Mouse (Mus musculus) liver, embryonic 15.5 days (tissue): ENCODE results near the gene Tubal3. TPM values are rescaled to one million over a fixed set of nuclear protein-coding genes. Genes with fewer than 3 reads are reported as not detected.
A peak's percentile ranks its signal among the peaks of the same experiment; 100 is the strongest.

Experiments used
- ATAC-seq: fragments of 200-750 bp; cut with Nextera tagmentation; 2 replicates; pipeline ENCODE4 v1.8.0; 2017; ENCODE audit warnings: moderate number of reproducible peaks, mild to moderate bottlenecking, moderate library complexity; ENCODE audit not compliant: insufficient read depth
- H3K27ac ChIP-seq: fragments of 300-500 bp; sonication (generic); replicated peaks from 2 replicates; pipeline ENCODE4 v1.5.1; 2015; ENCODE audit warnings: mild to moderate bottlenecking, inconsistent platforms
- H3K27me3 ChIP-seq: fragments of 300-500 bp; sonication (generic); 2 replicates; pipeline ENCODE4 v1.6.1; 2015; ENCODE audit warnings: mild to moderate bottlenecking, inconsistent platforms
- H3K36me3 ChIP-seq: fragments of 300-500 bp; sonication (generic); replicated peaks from 2 replicates; pipeline ENCODE4 v1.6.1; 2015; ENCODE audit warnings: moderate library complexity, mild to moderate bottlenecking, inconsistent platforms
- H3K4me1 ChIP-seq: fragments of 300-500 bp; sonication (generic); replicated peaks from 2 replicates; pipeline ENCODE4 v1.6.1; 2015; ENCODE audit warnings: inconsistent platforms
- H3K4me2 ChIP-seq: fragments of 300-500 bp; sonication (generic); 2 replicates; pipeline ENCODE4 v1.6.1; 2015; ENCODE audit warnings: moderate library complexity, mild to moderate bottlenecking, inconsistent platforms
- H3K4me3 ChIP-seq: fragments of 300-500 bp; sonication (generic); replicated peaks from 2 replicates; pipeline ENCODE4 v1.5.1; 2015; ENCODE audit warnings: mild to moderate bottlenecking, inconsistent platforms
- H3K9ac ChIP-seq: fragments of 300-500 bp; sonication (generic); 2 replicates; pipeline ENCODE4 v1.6.1; 2015; ENCODE audit warnings: moderate library complexity, mild to moderate bottlenecking, inconsistent platforms
- H3K9me3 ChIP-seq: fragments of 300-500 bp; sonication (generic); replicated peaks from 2 replicates; pipeline ENCODE4 v1.6.1; 2016; ENCODE audit warnings: inconsistent platforms
- WGBS: fragments of 180-500 bp; shearing (Covaris S2); methylation state at CpG from one replicate; pipeline ENCODE4 v1.1.7; 2015; ENCODE audit warnings: mixed read lengths; ENCODE audit not compliant: insufficient replicate concordance; 5-methylcytosine and 5-hydroxymethylcytosine counted together
- polyA plus RNA-seq: library from polyadenylated mRNA; unstranded; fragments of >200 nt; fragmentation: Nextera tagmentation; extraction: Ambion mirVana; gene quantifications from 2 replicates; pipeline ENCODE4 v1.2.1, GENCODE M21; 2015

The Tubal3 gene
- polyA plus RNA-seq: 0.06 TPM in 1 of 2 replicates, not detected in the other

GRCm38 (mm10) chr13:3917571-3918311, at the start of gene Tubal3, which contains the start of gene Net1:
TSS of gene Tubal3 (plus strand) at chr13:3918274.
TSS of gene Net1 (minus strand) at chr13:3918220.
- Histone ChIP-seq H3K27me3 (peaks cover 3% of the 10 kb centered on the region; the same call in 1 of the 2 replicates), H3K4me1 (peaks cover 19% of the 10 kb centered on the region), H3K36me3 (peaks cover 19% of the 10 kb centered on the region), H3K9ac (peak within 1 kb of the TSS; percentile 94), H3K27ac (peak within 1 kb of the TSS; percentile 75), H3K4me2 (peak within 1 kb of the TSS; percentile 63), H3K9me3 (no peaks in the 10 kb centered on the region), H3K4me3 (peak within 1 kb of the TSS; percentile 88)
- WGBS: under 1% methylated on average over 52 of the region's 52 CpGs
- peak; percentile 92 for ATAC-seq

DNA sequence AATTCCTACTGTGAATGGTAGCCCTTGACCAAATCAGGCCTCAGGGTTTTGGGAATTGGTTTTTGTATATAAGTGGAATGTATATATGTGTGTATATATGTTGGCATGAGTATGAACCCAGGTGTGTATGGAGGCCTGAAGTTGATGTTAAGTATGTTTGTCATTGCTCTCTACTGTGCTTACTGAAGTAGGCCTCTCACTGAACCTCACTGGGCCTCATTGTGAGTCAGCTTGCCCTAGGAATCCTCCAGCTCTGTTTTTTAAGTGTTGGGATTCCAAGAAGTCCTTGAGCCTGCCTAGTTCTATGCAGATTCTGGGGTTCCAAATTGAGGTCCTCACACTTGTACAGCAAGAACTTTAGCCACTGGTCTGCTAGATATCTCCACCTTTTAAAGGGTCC, 48.2 kb upstream of the Tubal3 start:
- Histone ChIP-seq H3K4me3 (no peak overlapping the region), H3K4me2 (no peak overlapping the region), H3K4me1 (peaks cover 81% of the 10 kb centered on the region), H3K9me3 (no peaks in the 10 kb centered on the region), H3K27me3 (no peaks in the 10 kb centered on the region), H3K36me3 (no peaks in the 10 kb centered on the region), H3K9ac (no peak overlapping the region), H3K27ac (peak overlapping the region; percentile 49)
- ATAC-seq: no peak

DNA sequence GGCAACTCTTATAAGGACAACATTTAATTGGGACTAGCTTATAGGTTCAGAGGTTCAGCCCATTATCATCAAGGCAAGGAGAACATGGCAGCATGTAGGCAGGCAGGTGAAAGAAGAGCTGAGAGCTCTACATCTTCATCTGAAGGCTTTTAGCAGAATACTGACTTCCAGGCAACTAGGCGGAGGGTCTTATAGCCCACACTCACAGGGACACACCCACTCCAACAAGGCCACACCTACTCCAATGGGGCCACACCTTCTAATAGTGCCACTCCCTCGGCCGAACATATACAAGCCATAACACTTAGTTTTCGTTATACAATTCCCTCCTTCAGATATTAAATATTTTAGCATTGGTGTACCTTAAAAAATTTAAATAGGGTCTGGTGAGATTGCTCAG, 45.2 kb upstream of the Tubal3 start:
- Histone ChIP-seq H3K4me1 (peaks cover 65% of the 10 kb centered on the region), H3K9me3 (no peaks in the 10 kb centered on the region), H3K4me2 (no peak overlapping the region), H3K27me3 (no peaks in the 10 kb centered on the region), H3K9ac (no peak overlapping the region), H3K36me3 (no peaks in the 10 kb centered on the region), H3K27ac (no peak overlapping the region), H3K4me3 (no peak overlapping the region)
- WGBS: 79% methylated on average over 4 of the region's 4 CpGs
- peak; percentile 43; the same call in 1 of the 2 replicates for ATAC-seq

DNA sequence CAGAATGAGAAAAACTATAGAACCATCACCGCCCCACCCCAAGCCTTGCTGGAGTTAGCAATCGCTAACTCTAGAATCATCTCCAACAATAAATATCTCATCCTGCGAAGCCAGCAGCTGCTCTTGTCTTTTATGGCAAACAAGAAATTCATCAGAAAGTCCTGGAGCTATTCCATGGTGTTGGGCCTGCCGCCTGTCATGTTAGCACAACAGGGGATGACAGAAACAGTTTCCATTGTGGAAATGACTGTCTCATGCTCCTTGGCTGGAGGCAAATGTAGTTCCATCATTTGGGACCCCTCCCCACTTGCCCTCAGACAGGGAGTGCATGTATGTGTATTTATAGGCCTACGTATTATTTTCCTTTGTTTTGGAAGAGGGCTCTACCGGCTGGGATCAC, 41.6 kb upstream of the Tubal3 start:
- Histone ChIP-seq H3K36me3 (peaks cover 16% of the 10 kb centered on the region), H3K4me2 (no peak overlapping the region), H3K9ac (no peak overlapping the region), H3K4me3 (no peak overlapping the region), H3K27me3 (no peaks in the 10 kb centered on the region), H3K9me3 (no peaks in the 10 kb centered on the region), H3K27ac (peak overlapping the region; percentile 29; the same call in 1 of the 2 replicates), H3K4me1 (peaks cover 33% of the 10 kb centered on the region)
- 83% methylated on average over 6 of the region's 6 CpGs for WGBS
- no peak for ATAC-seq

GRCm38 (mm10) chr13:3877185-3877584, 40.9 kb upstream of the Tubal3 start:
- H3K9ac ChIP-seq: no peak overlapping the region
- WGBS: 64% methylated on average over 6 of the region's 6 CpGs
- ATAC-seq: 0 out of 2 replicates have a peak, but pooled peaks have one; percentile 33
- no peaks in the 10 kb centered on the region for H3K9me3 ChIP-seq
- peaks cover 25% of the 10 kb centered on the region for H3K4me1 ChIP-seq
- H3K4me2 ChIP-seq: no peak overlapping the region
- H3K36me3 ChIP-seq: peaks cover 24% of the 10 kb centered on the region
- H3K27ac ChIP-seq: peak overlapping the region; percentile 29; the same call in 1 of the 2 replicates
- H3K27me3 ChIP-seq: no peaks in the 10 kb centered on the region
- H3K4me3 ChIP-seq: no peak overlapping the region

DNA sequence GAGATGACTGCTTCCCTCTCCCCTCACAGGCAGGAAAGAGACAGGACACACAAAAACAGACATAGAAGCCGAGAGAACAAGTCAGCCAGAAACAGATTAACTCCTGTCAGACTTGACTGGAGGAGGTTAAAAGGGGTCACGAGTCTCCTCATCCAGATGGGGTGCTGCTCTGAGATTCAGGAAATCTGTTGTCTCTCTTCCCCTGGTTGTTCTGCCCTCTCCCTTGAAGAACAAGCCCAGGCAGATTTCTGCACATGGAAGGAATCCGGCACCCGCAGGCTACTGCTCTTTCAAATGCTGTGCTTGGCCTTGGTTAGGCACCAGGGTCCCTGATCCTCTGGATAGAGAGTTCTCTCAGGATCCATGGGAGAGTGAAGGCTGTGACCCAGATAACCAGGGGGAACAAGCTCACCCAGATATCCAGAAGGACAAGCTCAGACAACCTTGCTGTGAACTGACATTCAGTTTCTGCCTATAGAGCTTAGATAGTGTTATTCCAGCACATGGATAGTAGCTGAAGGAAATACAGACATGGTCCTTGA, 40.3 kb upstream of the Tubal3 start:
- no peak overlapping the region for H3K27ac ChIP-seq
- H3K27me3 ChIP-seq: no peaks in the 10 kb centered on the region
- ATAC-seq: no peak
- peaks cover 20% of the 10 kb centered on the region for H3K4me1 ChIP-seq
- H3K4me3 ChIP-seq: no peak overlapping the region
- H3K4me2 ChIP-seq: no peak overlapping the region
- WGBS: 74% methylated on average over 4 of the region's 4 CpGs
- H3K36me3 ChIP-seq: peaks cover 29% of the 10 kb centered on the region
- H3K9ac ChIP-seq: no peak overlapping the region
- H3K9me3 ChIP-seq: no peaks in the 10 kb centered on the region

GRCm38 (mm10) chr13:3886663-3887062, 31.4 kb upstream of the Tubal3 start:
- ATAC-seq: no peak
- peaks cover 83% of the 10 kb centered on the region for H3K36me3 ChIP-seq
- no peak overlapping the region for H3K4me2 ChIP-seq
- H3K27ac ChIP-seq: no peak overlapping the region
- no peak overlapping the region for H3K9ac ChIP-seq
- 82% methylated on average over 7 of the region's 7 CpGs for WGBS
- no peaks in the 10 kb centered on the region for H3K27me3 ChIP-seq
- H3K4me1 ChIP-seq: peaks cover 21% of the 10 kb centered on the region
- H3K9me3 ChIP-seq: no peaks in the 10 kb centered on the region
- no peak overlapping the region for H3K4me3 ChIP-seq

DNA sequence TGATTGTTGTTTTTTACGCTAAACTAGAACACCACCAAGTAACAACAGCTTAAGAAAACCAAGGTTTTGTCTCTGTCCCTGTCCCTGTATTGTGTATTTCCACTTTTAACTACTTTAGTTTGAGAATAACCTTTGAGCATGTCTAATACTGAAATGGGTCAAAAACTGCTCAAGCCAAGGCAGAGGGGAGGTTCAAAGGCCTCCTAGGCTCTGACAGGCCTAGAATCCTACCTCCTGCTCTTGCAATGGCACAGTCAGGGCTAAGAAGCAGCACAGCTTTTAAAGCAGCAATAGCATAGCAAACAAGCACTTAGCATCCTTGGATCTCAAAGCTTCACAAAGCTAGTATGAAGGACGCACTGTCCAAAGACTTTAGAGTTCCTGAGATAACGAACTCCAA, 29.0 kb upstream of the Tubal3 start:
- peaks cover 60% of the 10 kb centered on the region for H3K36me3 ChIP-seq
- peaks cover 32% of the 10 kb centered on the region for H3K4me1 ChIP-seq
- H3K27me3 ChIP-seq: no peaks in the 10 kb centered on the region
- no peak overlapping the region for H3K4me3 ChIP-seq
- H3K9ac ChIP-seq: no peak overlapping the region
- ATAC-seq: no peak
- H3K27ac ChIP-seq: no peak overlapping the region
- H3K4me2 ChIP-seq: no peak overlapping the region
- no peaks in the 10 kb centered on the region for H3K9me3 ChIP-seq
- WGBS: 92% methylated on average over 3 of the region's 3 CpGs

DNA sequence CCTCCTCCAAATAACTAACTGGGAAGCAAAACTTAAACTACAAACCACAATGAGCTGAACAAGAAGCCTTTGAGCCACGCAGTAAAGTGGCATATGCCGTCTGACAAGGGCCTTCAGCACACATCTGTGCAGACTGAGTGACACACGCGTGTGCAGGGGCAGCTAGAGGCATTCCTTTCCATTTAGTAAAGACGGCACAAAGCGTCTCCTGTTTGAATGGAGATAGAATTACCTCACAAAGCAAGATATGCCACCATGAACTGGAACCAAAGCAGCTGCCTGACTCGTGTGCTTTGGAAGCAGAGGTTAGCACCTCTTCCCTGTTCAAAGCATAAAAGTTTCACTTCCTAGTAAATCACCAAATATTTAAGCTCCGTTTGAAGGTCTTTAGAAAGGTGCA, 28.0 kb upstream of the Tubal3 start:
- H3K9ac ChIP-seq: 0 out of 2 replicates have a peak overlapping the region, but pooled peaks have one; percentile 11
- 0 out of 2 replicates have a peak overlapping the region, but pooled peaks have one; percentile 2 for H3K27ac ChIP-seq
- H3K36me3 ChIP-seq: peaks cover 56% of the 10 kb centered on the region
- WGBS: 62% methylated on average over 8 of the region's 8 CpGs
- H3K4me1 ChIP-seq: peaks cover 42% of the 10 kb centered on the region
- no peaks in the 10 kb centered on the region for H3K9me3 ChIP-seq
- H3K4me2 ChIP-seq: peak overlapping the region; percentile 69
- peak overlapping the region; percentile 20 for H3K4me3 ChIP-seq
- ATAC-seq: no peak
- H3K27me3 ChIP-seq: no peaks in the 10 kb centered on the region

DNA sequence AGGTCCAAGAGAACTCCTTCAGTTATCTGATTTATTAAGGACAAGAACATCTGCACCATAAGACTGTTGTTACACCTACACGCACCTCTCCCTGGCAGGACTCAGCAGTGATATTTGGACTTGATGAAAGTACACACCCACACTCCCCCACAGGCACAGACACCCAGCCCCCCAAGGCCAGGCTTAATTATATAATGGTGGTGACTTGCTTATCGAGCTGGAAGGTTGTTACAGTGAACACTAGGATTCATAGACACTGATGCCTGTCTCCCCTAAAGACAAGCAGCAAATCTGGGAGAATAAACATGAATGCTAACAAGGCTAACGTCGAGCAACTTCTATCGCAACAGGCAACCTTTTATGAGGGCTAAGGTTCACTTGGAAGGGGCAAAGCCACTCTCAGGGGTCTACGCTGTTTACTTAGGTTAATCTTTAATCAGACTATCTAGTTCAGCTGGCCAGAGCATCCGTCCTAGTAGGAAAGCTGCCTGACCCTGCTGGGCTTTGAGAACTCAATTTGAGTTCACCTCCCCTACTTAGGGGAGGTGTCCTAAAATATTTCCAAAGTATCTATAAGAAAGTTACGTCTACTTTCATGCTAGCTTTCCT, 26.5 kb upstream of the Tubal3 start:
- H3K4me1 ChIP-seq: peaks cover 57% of the 10 kb centered on the region
- H3K4me3 ChIP-seq: peak overlapping the region; percentile 71
- no peaks in the 10 kb centered on the region for H3K9me3 ChIP-seq
- peak; percentile 16 for ATAC-seq
- 45% methylated on average over 8 of the region's 8 CpGs for WGBS
- peaks cover 47% of the 10 kb centered on the region for H3K36me3 ChIP-seq
- peak overlapping the region; percentile 76 for H3K9ac ChIP-seq
- H3K27ac ChIP-seq: peak overlapping the region; percentile 70
- peak overlapping the region; percentile 69 for H3K4me2 ChIP-seq
- H3K27me3 ChIP-seq: no peaks in the 10 kb centered on the region

- Histone ChIP-seq H3K9me3 (no peaks in the 10 kb centered on the region), H3K27me3 (no peaks in the 10 kb centered on the region), H3K4me1 (peaks cover 60% of the 10 kb centered on the region), H3K4me2 (peak overlapping the region; percentile 69), H3K36me3 (peaks cover 36% of the 10 kb centered on the region), H3K9ac (peak overlapping the region; percentile 76), H3K4me3 (peak overlapping the region; percentile 71), H3K27ac (peak overlapping the region; percentile 70)
- ATAC-seq: no peak
- WGBS: 5% methylated on average over 7 of the region's 7 CpGs
Measured at GRCm38 (mm10) chr13:3892601-3893000, 25.5 kb upstream of the Tubal3 start.
